Mouse (Mus musculus) retina, postnatal 7 days (tissue): ENCODE results near the gene Ifnk.

Source experiments
- DNase-seq: peaks from one replicate; pipeline ENCODE4 v3.0.0-alpha.2; 2012; ENCODE audit warnings: low read depth, low spot score

Gene Ifnk

GRCm38 (mm10) chr4:35189794-35190193 lies 37.9 kb downstream of the Ifnk start:
- DNase-seq = no peak

GRCm38 (mm10) chr4:35192725-35193124 lies 40.9 kb downstream of the Ifnk start:
- DNase-seq = no peak

GRCm38 (mm10) chr4:35201700-35202099 lies 49.8 kb downstream of the Ifnk start:
- DNase-seq = no peak
